Mouse (Mus musculus) cerebellum, adult (tissue): Measurements from ENCODE around the gene Gm8439.
"Not testable (repeated sequence)": the region's sequence is repeated elsewhere in the genome, so short reads cannot be mapped to it uniquely, and the experiment has no call there.

Source experiments
- ATAC-seq: cut with Nextera tagmentation; 2 replicates; pipeline ENCODE4 v1.9.2; 2017; ENCODE audit warnings: mild to moderate bottlenecking, moderate library complexity, mixed read lengths; ENCODE audit not compliant: insufficient number of reproducible peaks, low FRiP score, low TSS enrichment

Gene Gm8439

GRCm38 (mm10) chr4:120588445-120588844, at the start of gene Gm8439:
Gene Gm8439, plus strand, starts transcription at chr4:120588745.
- no peak for ATAC-seq

- ATAC-seq = no peak
Observed at GRCm38 (mm10) chr4:120544896-120545295, 43.6 kb upstream of the Gm8439 start.

- no peak for ATAC-seq
Observed at GRCm38 (mm10) chr4:120556592-120556991, 32.0 kb upstream of the Gm8439 start.

- no peak for ATAC-seq
Observed at GRCm38 (mm10) chr4:120565726-120566125, 22.8 kb upstream of the Gm8439 start.

- no peak for ATAC-seq
Observed at GRCm38 (mm10) chr4:120568005-120568404, 20.5 kb upstream of the Gm8439 start.

- no peak for ATAC-seq
Observed at GRCm38 (mm10) chr4:120569025-120569424, 19.5 kb upstream of the Gm8439 start.

- peak; percentile 97 for ATAC-seq
Observed at GRCm38 (mm10) chr4:120569486-120570437, 18.8 kb upstream of the Gm8439 start, which contains the start of gene Ctps. Gene Ctps, minus strand, starts transcription at chr4:120570276.

GRCm38 (mm10) chr4:120570438-120571069, 18.0 kb upstream of the Gm8439 start:
- ATAC-seq = peak; percentile 60

- ATAC-seq = no peak
Observed at GRCm38 (mm10) chr4:120571070-120571464, 17.5 kb upstream of the Gm8439 start.

GRCm38 (mm10) chr4:120571691-120572090, 16.9 kb upstream of the Gm8439 start:
- no peak for ATAC-seq

GRCm38 (mm10) chr4:120580894-120581293, 7.7 kb upstream of the Gm8439 start:
- no peak for ATAC-seq

- no peak for ATAC-seq
Observed at GRCm38 (mm10) chr4:120581711-120582110, 6.8 kb upstream of the Gm8439 start.

GRCm38 (mm10) chr4:120586986-120587385, 1.6 kb upstream of the Gm8439 start:
- ATAC-seq = no peak

- no peak for ATAC-seq
Observed at GRCm38 (mm10) chr4:120589070-120589469, 525 bp downstream of the Gm8439 start.

- peak; percentile 90 for ATAC-seq
Observed at GRCm38 (mm10) chr4:120589815-120590422, 1.4 kb downstream of the Gm8439 start.

GRCm38 (mm10) chr4:120590973-120591372, 2.4 kb downstream of the Gm8439 start:
- ATAC-seq = no peak

GRCm38 (mm10) chr4:120596210-120596609, 7.7 kb downstream of the Gm8439 start:
- ATAC-seq = not testable (repeated sequence)

GRCm38 (mm10) chr4:120598922-120599321, 10.4 kb downstream of the Gm8439 start:
- ATAC-seq = no peak

- no peak for ATAC-seq
Observed at GRCm38 (mm10) chr4:120601774-120602173, 13.2 kb downstream of the Gm8439 start.

GRCm38 (mm10) chr4:120602669-120603068, 14.1 kb downstream of the Gm8439 start:
- no peak for ATAC-seq

GRCm38 (mm10) chr4:120606941-120607340, 18.4 kb downstream of the Gm8439 start:
- no peak for ATAC-seq
